Mouse (Mus musculus): Measurements from ENCODE around the gene Cfap100. TPM values are rescaled to one million over a fixed set of nuclear protein-coding genes. Genes with fewer than 3 reads are reported as not detected.

Cfap100 gene
- polyA plus RNA-seq, 1 experiment from 2014 or later, result 0.58 TPM

- 8% methylated on average over 14 of the region's 14 CpGs for WGBS
- H3K4me3 ChIP-seq (replicated peaks), result peak overlapping the region; percentile 25
- peak overlapping the region; percentile 60 for H3K4me2 ChIP-seq
- H3K9ac ChIP-seq, result no peak overlapping the region
- peaks cover 15% of the 10 kb centered on the region for H3K27me3 ChIP-seq
- H3K9me3 ChIP-seq (replicated peaks), result no peaks in the 10 kb centered on the region
- no peak overlapping the region for H3K27ac ChIP-seq
- H3K36me3 ChIP-seq, result no peaks in the 10 kb centered on the region
- peak; percentile 90 for ATAC-seq (replicated peaks; ENCODE audit: low FRiP score)
- H3K4me1 ChIP-seq, result peaks cover 7% of the 10 kb centered on the region
These were observed 6.0 kb downstream of the Cfap100 start for GRCm38 (mm10) chr6:90422565-90422964.

GRCm38 (mm10) chr6:90411926-90412325 is 16.7 kb downstream of the Cfap100 start:
- Histone ChIP-seq H3K9me3 (replicated peaks) (no peaks in the 10 kb centered on the region), H3K4me3 (replicated peaks) (no peak overlapping the region), H3K9ac (no peak overlapping the region), H3K4me2 (no peak overlapping the region), H3K27ac (no peak overlapping the region), H3K4me1 (no peaks in the 10 kb centered on the region), H3K27me3 (no peaks in the 10 kb centered on the region), H3K36me3 (no peaks in the 10 kb centered on the region)
- ATAC-seq (replicated peaks; ENCODE audit: low FRiP score), result no peak
- 56% methylated on average over 7 of the region's 7 CpGs for WGBS

GRCm38 (mm10) chr6:90410972-90411371 is 17.6 kb downstream of the Cfap100 start:
- no peak overlapping the region for H3K9ac ChIP-seq
- no peaks in the 10 kb centered on the region for H3K36me3 ChIP-seq
- H3K27ac ChIP-seq, result no peak overlapping the region
- no peaks in the 10 kb centered on the region for H3K27me3 ChIP-seq
- 69% methylated on average over 1 of the region's 1 CpGs for WGBS
- no peak overlapping the region for H3K4me3 ChIP-seq (replicated peaks)
- no peak overlapping the region for H3K4me2 ChIP-seq
- no peaks in the 10 kb centered on the region for H3K9me3 ChIP-seq (replicated peaks)
- no peaks in the 10 kb centered on the region for H3K4me1 ChIP-seq
- no peak for ATAC-seq (replicated peaks; ENCODE audit: low FRiP score)

- no peak for ATAC-seq (replicated peaks; ENCODE audit: low FRiP score)
- H3K4me2 ChIP-seq, result no peak overlapping the region
These were observed 20.0 kb downstream of the Cfap100 start for GRCm38 (mm10) chr6:90408632-90409031.

GRCm38 (mm10) chr6:90397291-90397690 is 31.3 kb downstream of the Cfap100 start:
- no peaks in the 10 kb centered on the region for H3K9me3 ChIP-seq (replicated peaks)
- H3K4me2 ChIP-seq, result no peak overlapping the region
- H3K27me3 ChIP-seq, result no peaks in the 10 kb centered on the region
- H3K9ac ChIP-seq, result no peak overlapping the region
- ATAC-seq (replicated peaks; ENCODE audit: low FRiP score), result no peak
- 86% methylated on average over 3 of the region's 3 CpGs for WGBS
- H3K4me1 ChIP-seq, result no peaks in the 10 kb centered on the region
- H3K36me3 ChIP-seq, result peaks cover 41% of the 10 kb centered on the region
- H3K4me3 ChIP-seq (replicated peaks), result no peak overlapping the region
- H3K27ac ChIP-seq, result no peak overlapping the region

More at GRCm38 (mm10) chr6:90408632-90409031, 20.0 kb downstream of the Cfap100 start:
- H3K4me1 ChIP-seq, result no peaks in the 10 kb centered on the region
- H3K9ac ChIP-seq, result no peak overlapping the region
- H3K27me3 ChIP-seq, result no peaks in the 10 kb centered on the region
- H3K9me3 ChIP-seq (replicated peaks), result no peaks in the 10 kb centered on the region
- no peak overlapping the region for H3K27ac ChIP-seq
- H3K4me3 ChIP-seq (replicated peaks), result no peak overlapping the region
- H3K36me3 ChIP-seq, result 0 out of 2 replicates have a peak, but pooled peaks cover 9% of the 10 kb centered on the region

GRCm38 (mm10) chr6:90395751-90396150 is 32.8 kb downstream of the Cfap100 start:
- H3K9me3 ChIP-seq (replicated peaks), result no peaks in the 10 kb centered on the region
- H3K27me3 ChIP-seq, result no peaks in the 10 kb centered on the region
- no peak overlapping the region for H3K27ac ChIP-seq
- no peak overlapping the region for H3K9ac ChIP-seq
- ATAC-seq (replicated peaks; ENCODE audit: low FRiP score), result no peak
- H3K4me2 ChIP-seq, result no peak overlapping the region
- H3K4me1 ChIP-seq, result no peaks in the 10 kb centered on the region
- 91% methylated on average over 2 of the region's 2 CpGs for WGBS
- H3K36me3 ChIP-seq, result peaks cover 41% of the 10 kb centered on the region
- no peak overlapping the region for H3K4me3 ChIP-seq (replicated peaks)

DNA sequence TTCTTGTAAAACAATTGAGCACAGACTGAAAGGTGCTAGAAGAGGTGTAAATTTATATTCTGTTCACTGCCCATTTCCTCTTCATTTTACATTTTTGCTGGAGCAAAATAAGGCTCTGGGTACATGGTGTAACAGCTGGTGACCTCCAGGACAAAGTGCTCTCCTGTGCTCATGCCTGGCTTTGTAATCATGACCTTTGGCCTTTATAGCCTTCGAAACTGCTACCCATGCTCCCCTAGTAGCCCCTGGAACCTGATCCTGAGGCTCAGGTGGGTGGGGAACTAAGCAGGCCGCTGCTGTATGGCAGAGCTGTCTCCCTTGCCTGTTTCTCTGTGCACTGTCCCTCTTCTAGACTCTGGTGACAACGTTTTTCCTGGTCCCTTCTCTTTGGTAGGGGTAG is 34.6 kb downstream of the Cfap100 start:
- Histone ChIP-seq H3K27me3 (no peaks in the 10 kb centered on the region), H3K36me3 (peaks cover 51% of the 10 kb centered on the region), H3K27ac (no peak overlapping the region), H3K4me1 (no peaks in the 10 kb centered on the region), H3K4me3 (replicated peaks) (no peak overlapping the region), H3K9ac (no peak overlapping the region), H3K4me2 (no peak overlapping the region), H3K9me3 (replicated peaks) (no peaks in the 10 kb centered on the region)
- no peak for ATAC-seq (replicated peaks; ENCODE audit: low FRiP score)
- WGBS, result 45% methylated on average over 3 of the region's 3 CpGs

DNA sequence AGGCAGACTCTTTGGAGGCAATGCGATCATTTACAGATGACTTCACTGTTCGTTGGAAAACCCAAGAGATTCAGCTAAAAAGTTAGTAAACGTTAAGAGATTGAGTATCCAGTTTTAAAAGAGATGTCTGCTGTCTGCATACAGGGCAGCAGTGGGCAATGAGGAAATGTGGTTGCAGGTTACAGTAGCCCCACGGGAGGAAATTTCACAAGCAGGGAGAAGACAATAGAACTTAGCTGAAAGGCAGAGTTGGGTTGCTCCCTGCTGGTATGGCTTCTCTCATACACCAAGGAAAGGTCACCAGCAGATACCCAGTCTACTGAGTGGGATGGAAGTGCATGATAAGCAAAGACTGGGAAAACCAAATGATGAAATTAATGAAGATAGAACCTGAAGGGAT is 38.0 kb downstream of the Cfap100 start:
- Histone ChIP-seq H3K9me3 (replicated peaks) (no peaks in the 10 kb centered on the region), H3K27ac (no peak overlapping the region), H3K4me3 (replicated peaks) (no peak overlapping the region), H3K9ac (no peak overlapping the region), H3K4me2 (no peak overlapping the region), H3K36me3 (peaks cover 71% of the 10 kb centered on the region), H3K27me3 (no peaks in the 10 kb centered on the region), H3K4me1 (no peaks in the 10 kb centered on the region)
- 84% methylated on average over 4 of the region's 4 CpGs for WGBS
- ATAC-seq (replicated peaks; ENCODE audit: low FRiP score), result no peak

DNA sequence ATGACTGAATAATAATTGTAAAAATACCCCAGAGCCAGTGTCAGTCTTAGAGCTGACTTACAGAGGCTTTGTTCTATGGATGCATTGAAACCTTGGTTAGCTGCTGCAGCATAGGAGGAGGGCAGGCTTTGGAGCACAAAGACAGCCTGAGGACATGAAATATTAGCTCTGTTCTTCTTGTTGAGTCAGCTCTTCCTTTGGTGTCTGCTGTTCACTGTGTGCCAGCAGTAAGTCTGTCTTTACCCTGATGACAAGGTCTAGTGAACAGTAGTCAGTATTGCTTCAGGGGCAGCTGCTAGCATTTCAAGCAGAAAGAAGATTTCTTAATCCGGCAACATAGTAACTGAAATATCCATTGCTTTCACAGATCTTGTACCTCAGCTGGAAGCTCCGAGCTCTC is 47.1 kb downstream of the Cfap100 start:
- no peaks in the 10 kb centered on the region for H3K4me1 ChIP-seq
- H3K4me3 ChIP-seq (replicated peaks), result no peak overlapping the region
- no peaks in the 10 kb centered on the region for H3K9me3 ChIP-seq (replicated peaks)
- H3K27me3 ChIP-seq, result no peaks in the 10 kb centered on the region
- ATAC-seq (replicated peaks; ENCODE audit: low FRiP score), result no peak
- H3K36me3 ChIP-seq, result peaks cover 94% of the 10 kb centered on the region
- no peak overlapping the region for H3K9ac ChIP-seq
- H3K27ac ChIP-seq, result no peak overlapping the region
- no peak overlapping the region for H3K4me2 ChIP-seq
- WGBS, result 95% methylated on average over 2 of the region's 2 CpGs

DNA sequence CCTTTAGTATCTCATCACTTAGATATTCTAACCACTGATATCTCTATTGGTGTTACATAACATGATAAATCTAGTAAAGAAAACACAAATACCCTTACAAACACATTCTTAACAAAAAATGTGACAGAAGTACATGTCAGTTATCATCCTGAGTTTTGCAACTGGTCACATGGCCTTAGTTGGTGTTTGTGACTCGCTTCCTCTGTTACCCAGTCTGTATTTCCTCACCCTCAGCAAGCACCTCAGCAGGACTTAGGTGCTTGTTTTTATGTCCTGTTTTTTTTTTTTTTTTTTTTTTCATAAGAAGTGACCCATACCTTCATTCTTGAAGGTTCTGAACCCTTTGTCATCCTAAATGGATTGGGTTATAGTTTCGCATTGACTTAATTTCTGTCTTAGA is 50.9 kb downstream of the Cfap100 start:
- no peak for ATAC-seq (replicated peaks; ENCODE audit: low FRiP score)
- 97% methylated on average over 2 of the region's 2 CpGs for WGBS
- H3K27me3 ChIP-seq, result no peaks in the 10 kb centered on the region
- no peak overlapping the region for H3K9ac ChIP-seq
- H3K4me3 ChIP-seq (replicated peaks), result no peak overlapping the region
- H3K4me1 ChIP-seq, result 0 out of 2 replicates have a peak, but pooled peaks cover under 1% of the 10 kb centered on the region
- no peaks in the 10 kb centered on the region for H3K9me3 ChIP-seq (replicated peaks)
- H3K36me3 ChIP-seq, result peaks cover 98% of the 10 kb centered on the region
- no peak overlapping the region for H3K27ac ChIP-seq
- H3K4me2 ChIP-seq, result no peak overlapping the region

DNA sequence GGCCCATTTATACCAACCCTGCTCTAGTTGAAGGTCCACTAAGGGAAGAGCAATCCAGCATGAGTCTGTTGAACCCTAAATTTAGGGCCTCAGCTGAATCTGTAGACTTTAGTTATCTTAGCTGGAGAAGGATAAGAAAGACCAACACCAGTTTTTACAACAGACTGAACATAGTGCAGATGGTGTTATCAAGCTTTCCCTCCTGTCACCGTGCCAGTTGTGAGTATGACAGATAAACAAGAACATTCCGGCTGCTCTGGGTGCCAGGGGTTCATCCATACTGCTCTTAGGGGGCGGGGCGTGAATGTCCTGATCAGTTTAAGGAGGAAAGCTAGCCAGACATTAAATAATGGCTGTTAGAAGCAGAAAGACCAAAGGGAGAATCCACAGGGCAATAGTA is 54.0 kb downstream of the Cfap100 start:
- no peak for ATAC-seq (replicated peaks; ENCODE audit: low FRiP score)
- no peaks in the 10 kb centered on the region for H3K27me3 ChIP-seq
- peaks cover 20% of the 10 kb centered on the region for H3K4me1 ChIP-seq
- no peak overlapping the region for H3K27ac ChIP-seq
- no peak overlapping the region for H3K4me2 ChIP-seq
- H3K9ac ChIP-seq, result no peak overlapping the region
- H3K36me3 ChIP-seq, result peaks cover 75% of the 10 kb centered on the region
- no peaks in the 10 kb centered on the region for H3K9me3 ChIP-seq (replicated peaks)
- WGBS, result 86% methylated on average over 4 of the region's 4 CpGs
- no peak overlapping the region for H3K4me3 ChIP-seq (replicated peaks)

DNA sequence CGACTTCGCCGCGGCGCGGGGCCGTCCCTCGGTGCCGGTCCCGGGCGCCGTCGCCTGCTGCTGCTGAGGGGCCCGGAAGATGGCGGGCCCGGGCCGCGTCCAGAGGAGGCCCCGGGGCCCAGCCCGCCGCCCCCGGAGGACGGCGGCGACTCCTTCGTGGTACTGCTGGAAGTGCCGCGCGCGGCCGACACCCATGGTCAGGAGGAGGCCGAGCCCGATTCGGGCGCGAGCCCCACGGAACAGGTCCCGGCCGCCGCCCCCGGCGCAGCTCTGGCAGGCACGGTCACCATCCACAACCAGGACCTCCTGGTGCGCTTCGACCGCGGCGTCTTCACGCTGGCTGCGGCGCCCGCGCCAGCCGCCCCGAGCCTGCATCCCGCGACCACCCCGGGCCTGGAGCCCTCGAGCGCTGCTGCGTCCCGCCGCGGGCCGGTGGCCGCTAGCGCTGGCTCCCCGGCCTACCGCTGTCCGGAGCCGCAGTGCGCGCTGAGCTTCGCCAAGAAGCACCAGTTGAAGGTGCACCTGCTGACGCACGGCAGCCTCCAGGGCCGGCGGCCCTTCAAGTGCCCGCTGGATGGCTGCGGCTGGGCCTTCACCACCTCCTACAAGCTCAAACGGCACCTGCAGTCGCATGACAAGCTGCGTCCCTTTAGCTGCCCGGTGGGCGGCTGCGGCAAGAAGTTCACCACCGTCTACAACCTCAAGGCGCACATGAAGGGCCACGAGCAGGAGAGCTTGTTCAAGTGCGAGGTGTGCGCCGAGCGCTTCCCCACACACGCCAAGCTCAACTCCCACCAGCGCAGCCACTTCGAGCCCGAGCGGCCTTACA is 58.7 kb downstream of the Cfap100 start:
- ATAC-seq (replicated peaks; ENCODE audit: low FRiP score), result peak; percentile 86
- no peaks in the 10 kb centered on the region for H3K9me3 ChIP-seq (replicated peaks)
- WGBS, result under 1% methylated on average over 91 of the region's 98 CpGs

More for the DNA sequence above, 58.7 kb downstream of the Cfap100 start:
- H3K36me3 ChIP-seq, result peaks cover 30% of the 10 kb centered on the region
- H3K4me3 ChIP-seq (replicated peaks), result peak overlapping the region; percentile 95
- no peaks in the 10 kb centered on the region for H3K27me3 ChIP-seq
- H3K27ac ChIP-seq, result peak overlapping the region; percentile 88
- H3K4me1 ChIP-seq, result peaks cover 24% of the 10 kb centered on the region
- peak overlapping the region; percentile 89 for H3K9ac ChIP-seq
- H3K4me2 ChIP-seq, result peak overlapping the region; percentile 94

Data from kidney, embryonic 15.5 days (tissue).